Mouse (Mus musculus): ENCODE measurements around the gene Dclre1b.
A peak's percentile ranks its signal among the peaks of the same experiment; 100 is the strongest.
"Not testable (repeated sequence)": the region's sequence is repeated elsewhere in the genome, so short reads cannot be mapped to it uniquely, and the experiment has no call there.

The Dclre1b gene

GRCm38 (mm10) chr3:103810967-103811366 is 1.7 kb upstream of the Dclre1b start:
- no peak for DNase-seq (ENCODE audit: extremely low read depth, low read depth, low spot score)

DNA sequence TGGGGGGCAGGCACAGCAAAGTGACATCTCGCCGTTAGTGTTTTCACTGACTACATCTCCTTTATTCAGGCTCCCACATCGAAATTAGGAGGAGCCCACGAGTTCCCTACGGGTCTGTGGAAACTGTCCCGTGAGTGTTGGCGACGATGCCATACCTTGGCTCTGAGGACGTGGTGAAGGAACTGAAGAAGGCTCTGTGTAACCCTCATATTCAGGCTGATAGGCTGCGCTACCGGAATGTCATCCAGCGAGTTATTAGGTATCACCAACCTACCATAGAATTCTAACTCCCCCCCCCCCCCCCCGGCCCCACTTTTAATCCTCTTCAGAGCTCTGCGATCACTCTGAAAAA is 531 bp upstream of the Dclre1b start:
- no peak for DNase-seq (ENCODE audit: extremely low read depth, low read depth, low spot score)

- DNase-seq (ENCODE audit: extremely low read depth, low read depth, low spot score): no peak
Observed at GRCm38 (mm10) chr3:103805671-103806070, 3.6 kb downstream of the Dclre1b start.

DNA sequence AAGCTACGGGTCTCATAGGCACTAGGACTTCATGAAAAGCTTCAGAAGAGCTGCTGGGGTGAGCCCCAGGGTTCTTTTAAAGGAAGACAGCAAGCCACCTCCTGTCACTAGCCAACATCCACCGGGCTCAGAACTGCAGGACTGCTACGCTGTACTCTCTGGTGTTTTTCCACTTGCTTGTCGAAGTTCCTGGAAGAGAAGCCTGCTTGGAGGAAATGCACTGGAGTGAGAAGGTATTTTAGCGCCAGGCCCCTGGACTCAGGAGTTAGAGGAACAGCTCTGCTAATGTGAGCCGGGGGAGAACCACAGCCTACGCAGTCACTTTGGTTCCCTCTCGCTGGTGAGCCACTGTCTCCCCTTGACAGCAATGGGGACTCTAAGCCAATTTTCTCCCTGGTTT is 6.4 kb downstream of the Dclre1b start:
- DNase-seq (ENCODE audit: extremely low read depth, low read depth, low spot score): no peak

DNA sequence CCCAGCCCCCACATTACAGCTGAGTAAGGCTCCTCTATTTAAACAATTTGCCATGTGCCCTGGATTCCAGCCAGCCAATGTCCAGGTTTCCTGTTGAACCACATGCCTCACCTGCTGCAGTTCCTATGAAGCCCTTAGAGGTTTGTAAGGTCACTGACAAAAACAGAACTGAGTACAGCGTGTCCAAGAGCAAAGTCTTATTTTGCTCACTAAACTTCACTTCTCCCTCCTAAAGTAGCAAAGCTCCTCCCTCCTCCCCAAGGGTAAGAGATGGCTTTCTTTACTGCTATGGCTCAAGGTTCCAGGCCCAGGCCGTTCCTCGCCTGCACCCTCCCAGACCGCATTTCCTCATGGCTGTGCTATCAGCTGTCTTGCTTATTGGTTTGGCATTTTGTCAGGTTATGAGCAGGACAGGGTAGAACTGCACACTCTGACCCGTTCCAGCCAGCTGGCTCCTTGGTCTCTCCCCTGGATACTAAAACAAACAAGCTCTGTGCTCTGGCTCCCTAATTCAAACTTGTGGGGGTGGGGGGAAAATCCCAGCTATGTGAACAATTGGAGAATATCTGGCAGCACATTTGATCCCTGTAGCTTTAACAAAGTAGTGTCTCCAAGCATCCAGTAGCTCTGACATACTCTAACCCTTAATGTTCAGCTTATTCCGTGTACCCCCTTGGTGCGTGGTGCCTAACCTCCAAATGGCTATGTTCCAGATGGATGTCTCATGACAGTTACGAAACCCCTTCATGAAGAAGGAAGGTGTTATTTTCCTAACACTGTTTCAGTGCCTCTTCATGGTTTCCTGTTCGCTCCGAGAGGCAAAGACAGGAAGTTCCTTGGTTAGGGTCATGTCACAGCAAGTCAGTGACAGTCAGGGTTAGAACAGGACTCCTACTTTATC is 7.4 kb downstream of the Dclre1b start:
- peak; percentile 98 for DNase-seq (ENCODE audit: extremely low read depth, low read depth, low spot score)

DNA sequence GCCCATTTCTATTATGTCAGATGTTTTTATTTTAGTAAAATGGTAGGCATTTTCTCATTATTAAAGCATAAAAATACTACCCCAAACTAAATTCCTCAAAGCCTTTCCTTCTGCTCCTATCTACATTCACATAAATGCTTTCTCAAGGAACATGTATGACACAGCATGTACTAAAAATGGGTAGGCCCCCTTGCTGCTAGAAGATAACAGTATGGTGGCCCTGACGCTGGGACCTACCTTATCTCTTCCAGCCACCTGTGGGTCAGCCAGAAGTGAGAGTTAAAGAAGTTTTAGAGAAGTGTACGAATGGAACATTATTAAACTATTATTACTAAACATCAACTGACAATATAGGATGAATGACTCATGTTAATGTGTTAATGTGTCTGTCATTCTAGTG is 9.7 kb downstream of the Dclre1b start:
- no peak for DNase-seq (ENCODE audit: extremely low read depth, low read depth, low spot score)

- DNase-seq (ENCODE audit: extremely low read depth, low read depth, low spot score): no peak
Observed at GRCm38 (mm10) chr3:103796389-103796788, 12.9 kb downstream of the Dclre1b start.

DNA sequence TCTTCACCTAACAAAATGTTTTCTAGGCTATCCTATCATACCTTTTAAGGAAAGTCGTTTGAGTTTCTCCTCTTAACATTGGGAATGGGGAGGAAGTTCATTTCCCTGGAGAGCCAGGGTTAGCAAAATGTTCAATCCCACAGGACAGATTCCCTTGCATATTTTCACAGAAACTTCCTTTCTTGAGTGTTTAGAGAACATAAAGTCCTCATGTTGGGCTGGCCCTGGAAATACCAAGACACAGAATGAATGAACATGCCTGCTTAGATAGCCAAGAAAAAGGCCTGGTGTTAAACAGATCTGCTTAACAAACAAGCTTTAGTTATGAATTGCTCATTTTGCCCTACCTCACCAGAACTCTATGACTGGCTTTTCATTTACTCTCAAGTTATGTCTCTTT is 16.7 kb downstream of the Dclre1b start:
- no peak for DNase-seq (ENCODE audit: extremely low read depth, low read depth, low spot score)

GRCm38 (mm10) chr3:103792111-103792406 is 17.2 kb downstream of the Dclre1b start:
- DNase-seq (ENCODE audit: extremely low read depth, low read depth, low spot score): not testable (repeated sequence)

DNA sequence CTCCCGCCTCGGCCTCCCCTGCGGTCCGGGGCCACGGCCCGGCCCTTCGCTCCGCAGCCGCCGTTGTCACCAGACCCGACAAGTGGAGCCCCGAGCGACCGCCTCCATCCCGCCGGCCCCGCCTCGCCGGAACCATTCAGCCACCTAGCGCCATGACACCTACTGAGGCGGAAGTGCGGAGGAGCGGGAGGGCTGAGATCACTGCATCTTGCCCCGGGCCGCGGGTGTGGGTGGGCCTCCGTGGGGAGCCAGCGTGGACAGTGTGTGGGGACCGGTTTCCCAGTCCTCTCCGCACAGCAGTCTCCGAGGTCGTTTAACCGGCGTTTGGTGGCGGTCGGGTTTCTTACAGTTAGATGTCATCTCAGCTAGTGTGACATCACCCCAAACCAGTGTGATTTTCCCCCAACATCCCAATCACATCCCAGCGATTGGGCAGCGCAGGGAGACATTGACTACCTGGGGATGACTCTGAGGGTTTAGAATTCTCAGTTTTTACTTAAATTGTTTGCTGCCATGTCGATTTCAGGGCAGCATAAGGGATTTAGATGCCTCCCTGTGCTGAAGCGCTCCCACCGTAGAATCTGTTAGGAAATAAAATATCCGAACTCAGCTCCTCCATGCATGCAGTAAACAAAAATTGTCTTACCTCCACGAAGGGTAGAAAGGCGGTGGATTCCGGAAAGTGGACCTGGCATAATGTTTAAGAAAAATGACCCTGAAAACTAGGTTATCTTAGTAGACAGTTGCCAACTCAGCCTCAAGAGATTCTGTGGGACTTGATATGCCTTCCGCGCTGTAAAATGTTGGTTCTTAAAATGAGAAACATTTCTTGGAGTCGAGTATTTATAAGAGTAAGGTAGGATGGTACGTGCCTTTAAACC is 17.8 kb downstream of the Dclre1b start, which contains the start of gene Hipk1:
Hipk1 (minus strand) TSS at position 334 of the 881 bp plus-strand sequence.
- no peak for DNase-seq (ENCODE audit: extremely low read depth, low read depth, low spot score)

DNA sequence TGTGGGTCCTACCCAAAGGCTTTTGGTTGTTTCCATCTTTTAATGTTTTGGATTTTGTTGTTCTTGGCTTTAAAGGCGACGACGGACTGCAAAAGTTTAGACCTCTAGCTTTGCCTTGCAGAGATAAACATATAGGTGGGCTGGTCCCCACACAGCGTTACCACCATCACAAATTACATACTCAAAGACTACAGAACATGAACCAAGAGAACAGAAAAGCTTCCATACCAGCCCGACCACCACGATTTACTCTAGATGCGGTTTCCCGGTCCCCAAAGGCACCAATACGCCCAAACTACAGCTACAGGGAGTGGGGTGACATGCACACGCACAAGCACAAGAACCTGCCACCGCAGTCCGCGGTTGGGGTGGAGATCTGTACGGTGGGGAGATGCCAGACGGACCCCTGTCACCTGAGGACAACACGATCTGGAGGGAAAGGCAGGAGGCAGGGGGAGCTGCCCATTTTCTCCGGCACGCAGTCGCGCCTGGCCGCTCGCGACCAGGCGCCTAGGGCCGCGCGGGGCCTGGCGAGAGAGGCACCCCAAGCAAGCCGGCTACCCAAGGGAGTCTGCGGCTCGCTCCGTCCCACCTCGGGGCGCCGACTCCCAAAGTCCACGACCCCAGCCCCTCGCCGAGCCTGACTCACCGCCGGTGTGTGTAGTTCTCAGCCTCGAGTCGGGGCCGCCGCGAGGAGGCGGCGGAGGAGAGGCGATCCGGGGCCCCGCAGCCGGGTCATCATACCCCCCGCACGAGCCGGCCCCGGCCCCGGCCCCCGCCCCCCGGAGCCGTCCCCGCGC is 18.7 kb downstream of the Dclre1b start:
- DNase-seq (ENCODE audit: extremely low read depth, low read depth, low spot score): no peak

DNA sequence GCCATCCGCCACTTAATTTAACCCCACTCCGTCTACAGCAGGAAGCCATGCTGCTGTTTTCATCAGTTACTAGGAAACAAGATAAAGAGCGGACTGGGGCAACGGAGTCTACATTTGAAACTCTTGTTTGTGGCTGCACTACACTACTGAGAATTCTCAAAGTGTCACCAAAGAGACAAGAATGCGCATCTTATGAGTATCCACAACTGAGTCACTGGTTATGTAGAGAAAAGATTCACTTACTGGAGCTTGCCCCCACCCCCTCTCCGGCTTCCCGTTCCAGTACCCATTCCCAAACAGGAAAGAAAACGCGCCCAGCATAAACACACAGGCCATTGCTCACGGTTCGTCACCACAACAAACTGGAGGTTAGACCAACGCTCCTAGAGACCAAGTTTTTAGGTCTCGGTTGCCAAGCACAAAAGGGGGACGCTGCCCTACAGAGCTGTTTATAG is 19.3 kb downstream of the Dclre1b start:
- no peak for DNase-seq (ENCODE audit: extremely low read depth, low read depth, low spot score)

GRCm38 (mm10) chr3:103789096-103789495 is 20.1 kb downstream of the Dclre1b start:
- DNase-seq (ENCODE audit: extremely low read depth, low read depth, low spot score): no peak

GRCm38 (mm10) chr3:103787225-103787624 is 22.0 kb downstream of the Dclre1b start:
- peak; percentile 84 for DNase-seq (ENCODE audit: extremely low read depth, low read depth, low spot score)

DNA sequence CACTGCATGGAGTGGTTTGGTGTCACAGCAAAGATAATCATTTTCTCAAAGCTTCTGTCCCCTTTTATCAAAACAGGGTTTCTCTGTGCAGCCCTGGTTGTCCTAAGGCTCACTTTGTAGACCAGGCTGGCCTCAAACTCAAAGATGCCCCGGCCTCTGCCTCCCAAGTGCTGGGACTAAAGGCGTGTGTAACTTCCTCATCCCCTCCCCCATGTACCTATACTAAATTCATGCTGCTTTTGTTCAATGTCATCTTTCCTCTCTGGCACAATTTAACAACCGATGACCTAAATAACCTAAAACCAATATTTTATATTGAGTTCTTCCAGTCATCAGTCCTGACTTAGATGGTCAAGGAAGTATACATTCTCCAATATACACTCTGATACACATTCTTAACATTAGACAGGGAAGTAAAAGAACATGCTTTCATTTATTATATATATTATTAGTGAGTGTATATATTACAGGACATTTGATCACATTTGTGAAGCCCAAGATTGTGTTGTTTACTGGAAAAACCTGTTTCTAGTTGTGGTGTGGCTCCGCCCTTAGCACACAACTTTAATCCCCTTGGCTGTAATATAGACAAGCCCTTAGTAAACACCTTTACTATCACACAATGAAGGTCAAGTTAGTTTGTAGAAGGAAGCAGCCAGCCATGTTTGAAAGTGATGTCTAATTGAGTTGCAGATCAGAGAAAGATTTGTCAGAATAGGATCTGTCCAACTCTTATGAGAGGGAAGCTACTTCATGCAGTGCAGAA is 26.2 kb downstream of the Dclre1b start:
- DNase-seq (ENCODE audit: extremely low read depth, low read depth, low spot score): no peak

DNA sequence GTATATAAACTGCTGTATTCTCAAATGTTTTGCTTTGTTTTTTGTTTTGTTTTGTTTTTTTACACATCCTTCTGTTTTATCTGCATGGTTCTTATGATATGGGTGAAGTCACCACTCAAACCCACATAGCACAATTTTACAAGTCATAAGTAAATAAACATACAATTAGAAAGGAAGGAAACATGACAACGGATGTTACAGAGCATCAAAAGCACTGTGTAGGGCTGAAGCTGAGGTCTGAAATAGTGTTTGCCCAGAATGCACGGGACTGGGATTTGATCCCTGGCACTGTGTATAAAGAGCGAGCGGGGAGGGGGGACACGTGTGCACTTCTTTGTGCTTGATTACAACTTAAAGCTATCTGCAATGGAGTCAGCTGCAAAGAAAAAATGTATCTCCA is 28.5 kb downstream of the Dclre1b start:
- DNase-seq (ENCODE audit: extremely low read depth, low read depth, low spot score): no peak

GRCm38 (mm10) chr3:103780271-103780670 is 29.0 kb downstream of the Dclre1b start:
- no peak for DNase-seq (ENCODE audit: extremely low read depth, low read depth, low spot score)

DNA sequence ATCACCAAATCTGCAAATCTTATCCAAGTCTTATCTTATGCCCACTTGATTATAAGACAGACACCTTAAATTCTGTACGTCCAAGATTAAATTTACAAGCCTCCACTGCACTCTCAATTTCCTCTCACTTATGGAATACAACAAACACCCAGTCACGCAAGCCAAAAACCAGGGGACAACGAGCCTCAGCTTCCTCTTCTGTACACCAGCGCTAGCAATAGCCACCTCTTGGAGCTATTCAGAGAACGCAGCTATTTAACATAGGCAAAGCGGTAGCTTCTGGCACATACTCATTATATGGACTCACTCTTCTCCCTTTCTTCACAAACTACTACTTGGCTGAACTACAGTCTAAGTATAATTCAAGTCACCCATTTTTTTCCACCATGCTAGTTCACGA is 30.1 kb downstream of the Dclre1b start:
- DNase-seq (ENCODE audit: extremely low read depth, low read depth, low spot score): no peak

- no peak for DNase-seq (ENCODE audit: extremely low read depth, low read depth, low spot score)
Observed at GRCm38 (mm10) chr3:103778660-103779059, 30.6 kb downstream of the Dclre1b start.

DNA sequence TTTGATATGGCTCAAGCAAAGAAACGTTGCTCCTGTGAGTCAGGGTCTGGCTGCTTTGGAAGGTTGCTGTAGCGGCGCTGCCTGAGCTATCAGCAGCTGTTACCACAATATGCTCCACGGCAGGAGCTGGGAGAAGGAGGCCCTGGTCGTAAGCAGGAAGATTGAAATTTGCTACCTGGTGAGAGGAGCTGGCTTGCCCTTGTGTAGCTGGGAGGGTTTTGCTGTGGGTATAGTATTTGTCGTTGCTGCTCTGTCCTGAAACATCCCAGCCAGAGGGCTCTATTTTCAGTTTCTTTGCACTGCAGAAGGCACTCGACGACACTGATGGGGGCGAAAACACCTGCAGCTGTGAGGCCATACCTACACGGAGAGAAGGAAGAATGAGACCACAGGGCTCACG is 31.3 kb downstream of the Dclre1b start:
- no peak for DNase-seq (ENCODE audit: extremely low read depth, low read depth, low spot score)

Measured in fat pad, adult 2 months (tissue).